Mouse (Mus musculus) liver, embryonic 16.5 days (tissue): ENCODE measurements at regions not wholly inside any gene's neighbourhood (a gene's known extent, or its start where the extent isn't known, plus 50 kb on each side); places are given as distances from the start of the nearest gene placed in this dataset.

ENCODE experiments used
- ATAC-seq: fragments of 200-750 bp; cut with Nextera tagmentation; 2 replicates; pipeline ENCODE4 v1.8.0; 2017; ENCODE audit warnings: low read depth, mild to moderate bottlenecking, moderate number of reproducible peaks, moderate library complexity
- H3K27ac ChIP-seq: fragments of 300-500 bp; sonication (generic); 2 replicates; pipeline ENCODE4 v1.5.1; 2014; ENCODE audit warnings: mild to moderate bottlenecking, low read length
- H3K27me3 ChIP-seq: fragments of 300-500 bp; sonication (generic); 2 replicates; pipeline ENCODE4 v1.6.1; 2014; ENCODE audit warnings: low read depth, low read length, mixed read lengths; ENCODE audit not compliant: control insufficient read depth, insufficient read depth
- H3K36me3 ChIP-seq: fragments of 300-500 bp; sonication (generic); 2 replicates; pipeline ENCODE4 v1.6.1; 2014; ENCODE audit warnings: mild to moderate bottlenecking; ENCODE audit not compliant: control insufficient read depth, insufficient read depth
- H3K4me1 ChIP-seq: fragments of 300-500 bp; sonication (generic); 2 replicates; pipeline ENCODE4 v1.6.1; 2014; ENCODE audit warnings: low read depth, low read length, mixed read lengths; ENCODE audit not compliant: control insufficient read depth
- H3K4me2 ChIP-seq: fragments of 300-500 bp; sonication (generic); 2 replicates; pipeline ENCODE4 v1.6.1; 2014; ENCODE audit warnings: low read depth, low read length, mixed read lengths
- H3K4me3 ChIP-seq: fragments of 300-500 bp; sonication (generic); 2 replicates; pipeline ENCODE4 v1.5.1; 2014; ENCODE audit warnings: low read depth, mild to moderate bottlenecking, low read length
- H3K9ac ChIP-seq: fragments of 300-500 bp; sonication (generic); 2 replicates; pipeline ENCODE4 v1.6.1; 2014; ENCODE audit warnings: low read depth, low read length
- H3K9me3 ChIP-seq: fragments of 300-500 bp; sonication (generic); replicated peaks from 2 replicates; pipeline ENCODE4 v1.6.1; 2016; ENCODE audit warnings: low read length; ENCODE audit not compliant: control insufficient read depth
- WGBS: fragments of 180-500 bp; shearing (Covaris S2); extraction: QIAGEN DNeasy Blood & Tissue Kit; methylation state at CpG from one replicate; pipeline ENCODE4 v1.1.7; 2014; ENCODE audit not compliant: insufficient replicate concordance; 5-methylcytosine and 5-hydroxymethylcytosine counted together

DNA sequence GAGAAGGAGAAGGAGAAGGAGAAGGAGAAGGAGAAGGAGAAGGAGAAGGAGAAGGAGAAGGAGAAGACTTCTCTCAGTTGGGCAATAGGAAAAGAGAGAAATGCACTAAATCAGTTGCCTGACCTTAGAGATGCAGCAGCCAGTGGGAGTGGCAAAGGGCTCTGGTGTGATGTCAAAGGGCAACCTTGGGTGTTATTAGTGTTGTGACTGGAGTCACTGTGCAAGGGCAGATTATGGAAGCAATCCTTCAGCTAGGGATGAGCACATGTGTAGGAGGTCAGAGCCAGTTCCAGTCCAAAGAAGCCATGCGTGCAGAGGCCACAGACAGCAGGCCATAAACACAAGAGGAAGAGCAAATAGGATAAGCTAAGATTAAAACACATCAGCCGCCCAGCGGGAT, 56.7 kb upstream of the Mast4 start:
- 79% methylated on average over 3 of the region's 3 CpGs for WGBS
- Histone ChIP-seq H3K9me3 (no peaks in the 10 kb centered on the region), H3K4me1 (no peaks in the 10 kb centered on the region), H3K4me2 (no peak overlapping the region), H3K4me3 (no peak overlapping the region), H3K36me3 (no peaks in the 10 kb centered on the region), H3K9ac (no peak overlapping the region), H3K27me3 (no peaks in the 10 kb centered on the region), H3K27ac (no peak overlapping the region)
- ATAC-seq = no peak

DNA sequence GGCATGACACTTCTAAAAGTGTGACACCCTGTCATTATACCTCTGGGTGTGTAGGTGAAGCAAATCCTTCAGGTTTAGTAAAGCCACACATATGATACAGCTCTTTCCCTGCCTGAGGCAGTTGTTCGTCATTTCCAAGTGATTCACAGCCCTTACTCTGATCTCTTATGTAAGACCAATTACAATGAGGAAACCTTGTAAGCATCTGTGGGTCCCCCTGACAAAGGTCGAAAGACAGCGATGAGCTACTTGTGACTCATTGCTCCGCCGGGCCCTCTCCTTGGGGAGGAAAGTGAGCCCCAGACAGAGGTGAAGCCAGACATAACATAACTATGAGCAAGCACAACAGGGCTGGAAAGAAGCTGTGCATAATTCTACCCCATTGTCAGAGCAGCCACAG, 52.7 kb upstream of the Mast4 start:
- Histone ChIP-seq H3K9me3 (no peaks in the 10 kb centered on the region), H3K27ac (no peak overlapping the region), H3K4me1 (no peaks in the 10 kb centered on the region), H3K4me2 (no peak overlapping the region), H3K4me3 (no peak overlapping the region), H3K9ac (no peak overlapping the region), H3K36me3 (no peaks in the 10 kb centered on the region), H3K27me3 (no peaks in the 10 kb centered on the region)
- WGBS = 79% methylated on average over 5 of the region's 5 CpGs
- no peak for ATAC-seq
